Mouse (Mus musculus): ENCODE measurements at regions not wholly inside any gene's neighbourhood (a gene's known extent, or its start where the extent isn't known, plus 50 kb on each side); places are given as distances from the start of the nearest gene placed in this dataset.

DNA sequence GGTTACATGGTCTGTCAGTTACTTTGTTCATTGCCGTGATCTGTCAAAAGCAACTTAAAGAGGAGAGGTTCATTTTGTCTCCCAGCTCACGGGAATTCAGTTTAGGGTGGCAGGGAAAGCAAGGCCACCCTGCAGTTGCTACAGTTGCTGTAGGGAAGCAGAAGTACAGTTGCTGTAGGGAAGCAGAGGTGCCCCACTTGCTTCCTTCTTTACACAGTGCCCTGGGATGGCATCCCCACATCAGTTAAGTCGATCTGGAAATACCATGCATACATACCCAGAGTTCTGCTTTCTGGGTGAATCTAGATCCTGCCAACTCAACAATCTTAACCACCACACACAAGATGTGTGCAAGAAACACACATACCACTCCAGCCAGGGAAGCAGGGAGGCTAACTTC is 54.6 kb upstream of the Tfpi start:
- TF ChIP-seq EP300 (IDR thresholded peaks at IDR 0.05; ENCODE audit: low read depth) = no peak
- no peak for TF ChIP-seq CTCF (IDR thresholded peaks at IDR 0.05; ENCODE audit: low read depth)
